Mouse (Mus musculus) midbrain, embryonic 15.5 days (tissue): ENCODE data around the gene Gpatch3. TPM values are rescaled to one million over a fixed set of nuclear protein-coding genes. Genes with fewer than 3 reads are reported as not detected.

ENCODE experiments used
- ATAC-seq: fragments of 200-750 bp; cut with Nextera tagmentation; replicated peaks from 2 replicates; pipeline ENCODE4 v1.8.0; 2017; ENCODE audit warnings: moderate TSS enrichment
- H3K27ac ChIP-seq: fragments of 300-500 bp; sonication (generic); 2 replicates; pipeline ENCODE4 v1.5.1; 2015; ENCODE audit warnings: mild to moderate bottlenecking, inconsistent platforms
- H3K27me3 ChIP-seq: fragments of 300-500 bp; sonication (generic); replicated peaks from 2 replicates; pipeline ENCODE4 v1.6.1; 2015; ENCODE audit warnings: inconsistent platforms
- H3K36me3 ChIP-seq: fragments of 300-500 bp; sonication (generic); replicated peaks from 2 replicates; pipeline ENCODE4 v1.6.1; 2015; ENCODE audit warnings: inconsistent platforms
- H3K4me1 ChIP-seq: fragments of 300-500 bp; sonication (generic); 2 replicates; pipeline ENCODE4 v1.6.1; 2015; ENCODE audit warnings: inconsistent platforms
- H3K4me2 ChIP-seq: fragments of 300-500 bp; sonication (generic); 2 replicates; pipeline ENCODE4 v1.6.1; 2015; ENCODE audit warnings: inconsistent platforms, mild to moderate bottlenecking, moderate library complexity
- H3K4me3 ChIP-seq: fragments of 300-500 bp; sonication (generic); 2 replicates; pipeline ENCODE4 v1.5.1; 2015; ENCODE audit warnings: mild to moderate bottlenecking, inconsistent platforms
- H3K9ac ChIP-seq: fragments of 300-500 bp; sonication (generic); 2 replicates; pipeline ENCODE4 v1.6.1; 2015; ENCODE audit warnings: mild to moderate bottlenecking, inconsistent platforms
- H3K9me3 ChIP-seq: fragments of 300-500 bp; sonication (generic); 2 replicates; pipeline ENCODE4 v1.6.1; 2016; ENCODE audit warnings: inconsistent platforms
- WGBS: fragments of 180-500 bp; shearing (Covaris S2); methylation state at CpG from one replicate; pipeline ENCODE4 v1.1.7; 2015; ENCODE audit warnings: mixed read lengths; 5-methylcytosine and 5-hydroxymethylcytosine counted together
- polyA plus RNA-seq: library from polyadenylated mRNA; unstranded; fragments of >200 nt; fragmentation: Nextera tagmentation; extraction: Ambion mirVana; gene quantifications from 2 replicates; pipeline ENCODE4 v1.2.1, GENCODE M21; 2015

Gene Gpatch3
- polyA plus RNA-seq, 1 experiment from 2014 or later = 8.1 TPM

DNA sequence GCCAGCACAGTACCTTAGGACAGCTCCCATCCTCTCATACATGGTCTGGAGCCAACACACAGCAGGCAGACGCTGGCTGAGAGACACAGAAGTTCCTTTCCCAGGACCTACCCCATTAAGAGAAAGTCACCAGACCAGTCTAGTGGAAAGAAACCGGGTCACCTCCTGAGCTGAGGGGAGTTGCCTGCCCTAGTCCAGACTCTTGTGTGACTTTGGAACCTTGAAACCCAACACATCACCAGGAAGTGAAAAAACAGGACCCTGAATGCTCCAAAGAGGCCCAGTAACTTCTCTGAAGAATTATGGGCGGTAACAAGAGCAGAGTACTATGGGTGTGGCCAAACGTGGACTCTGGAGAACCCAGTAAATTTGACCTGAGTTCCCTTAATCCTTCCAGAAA lies 24.1 kb downstream of the Gpatch3 start:
- no peaks in the 10 kb centered on the region for H3K36me3 ChIP-seq
- no peak overlapping the region for H3K4me3 ChIP-seq
- H3K27me3 ChIP-seq = peaks cover 48% of the 10 kb centered on the region
- WGBS = 51% methylated on average over 4 of the region's 4 CpGs
- no peak for ATAC-seq
- H3K9ac ChIP-seq = no peak overlapping the region
- H3K27ac ChIP-seq = no peak overlapping the region
- peaks cover 12% of the 10 kb centered on the region for H3K4me1 ChIP-seq
- H3K4me2 ChIP-seq = no peak overlapping the region
- H3K9me3 ChIP-seq = no peaks in the 10 kb centered on the region

DNA sequence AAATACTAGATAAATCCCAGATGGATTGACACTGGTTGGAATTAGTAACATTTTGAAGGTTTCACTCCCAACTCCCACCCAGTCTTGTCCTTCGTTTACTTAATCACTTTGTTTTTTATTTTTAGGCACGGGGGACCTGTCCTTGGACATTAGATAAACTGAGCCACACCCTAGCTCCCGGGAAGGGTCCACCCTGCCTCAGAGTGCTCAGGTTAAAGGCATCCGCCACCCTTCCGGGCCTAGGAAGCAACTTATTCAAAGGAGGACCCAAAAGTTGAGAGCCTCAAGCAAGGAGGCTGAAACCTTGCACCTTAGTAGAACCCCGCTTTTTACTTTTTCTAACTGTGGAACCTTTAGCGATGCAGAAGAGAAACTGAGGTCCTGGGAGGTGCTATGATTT lies 24.6 kb downstream of the Gpatch3 start:
- Histone ChIP-seq H3K27ac (no peak overlapping the region), H3K9ac (no peak overlapping the region), H3K4me3 (peak overlapping the region; percentile 40), H3K36me3 (peaks cover 4% of the 10 kb centered on the region; the same call in 1 of the 2 replicates), H3K9me3 (no peaks in the 10 kb centered on the region), H3K27me3 (peaks cover 48% of the 10 kb centered on the region), H3K4me2 (peak overlapping the region; percentile 69), H3K4me1 (peaks cover 12% of the 10 kb centered on the region)
- no peak for ATAC-seq
- 30% methylated on average over 7 of the region's 7 CpGs for WGBS

- Histone ChIP-seq H3K9me3 (no peaks in the 10 kb centered on the region), H3K4me2 (peak overlapping the region; percentile 69), H3K4me3 (peak overlapping the region; percentile 40), H3K9ac (peak overlapping the region; percentile 18), H3K27me3 (peaks cover 48% of the 10 kb centered on the region), H3K4me1 (peaks cover 12% of the 10 kb centered on the region), H3K36me3 (peaks cover 7% of the 10 kb centered on the region; the same call in 1 of the 2 replicates), H3K27ac (no peak overlapping the region)
- 0% methylated on average over 49 of the region's 50 CpGs for WGBS
- ATAC-seq = peak; percentile 89
Observed at GRCm38 (mm10) chr4:133599571-133600073, 25.1 kb downstream of the Gpatch3 start.

- 19% methylated on average over 9 of the region's 9 CpGs for WGBS
- H3K4me2 ChIP-seq = peak overlapping the region; percentile 69
- H3K9ac ChIP-seq = no peak overlapping the region; the same call in 1 of the 2 replicates
Observed at GRCm38 (mm10) chr4:133600306-133600705, 25.8 kb downstream of the Gpatch3 start.

DNA sequence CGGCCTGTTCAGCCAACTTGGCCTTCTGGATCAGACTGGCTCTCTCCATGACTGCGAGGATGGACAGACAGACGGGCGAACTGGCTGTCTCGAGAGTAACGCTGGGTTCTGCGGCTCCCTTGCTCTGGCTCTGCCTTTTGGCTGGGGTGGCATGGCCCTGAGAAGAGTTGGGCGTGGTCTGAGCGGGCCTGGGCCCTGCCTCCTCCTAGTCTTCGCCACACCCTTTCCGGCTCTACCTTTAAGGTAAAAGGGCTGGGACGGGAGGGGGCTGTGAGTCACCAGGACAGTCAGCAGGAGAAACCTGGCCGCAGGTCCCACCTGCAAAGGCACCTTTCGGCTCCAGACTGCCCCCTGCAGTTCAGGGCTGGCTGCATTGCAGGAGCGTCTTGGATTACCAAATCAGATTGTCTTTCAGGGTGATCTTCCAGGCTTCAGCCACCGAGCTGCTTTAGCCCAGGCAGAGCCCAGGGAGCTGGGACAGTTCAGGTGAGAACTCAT lies 27.2 kb downstream of the Gpatch3 start, which contains the start of gene Sfn:
TSS of gene Sfn (minus strand) at position 448 of the 498 bp plus-strand sequence.
- H3K4me2 ChIP-seq = no peak within 1 kb of the TSS; the same call in 1 of the 2 replicates
- H3K9me3 ChIP-seq = no peaks in the 10 kb centered on the region
- H3K4me3 ChIP-seq = no peak within 1 kb of the TSS
- H3K27me3 ChIP-seq = peaks cover 48% of the 10 kb centered on the region
- H3K36me3 ChIP-seq = peaks cover 7% of the 10 kb centered on the region; the same call in 1 of the 2 replicates
- 4% methylated on average over 16 of the region's 16 CpGs for WGBS
- peaks cover 12% of the 10 kb centered on the region for H3K4me1 ChIP-seq
- no peak within 1 kb of the TSS for H3K9ac ChIP-seq
- no peak within 1 kb of the TSS for H3K27ac ChIP-seq
- no peak for ATAC-seq

More at GRCm38 (mm10) chr4:133600306-133600705, 25.8 kb downstream of the Gpatch3 start:
- H3K4me1 ChIP-seq = peaks cover 12% of the 10 kb centered on the region
- ATAC-seq = no peak
- H3K36me3 ChIP-seq = peaks cover 7% of the 10 kb centered on the region; the same call in 1 of the 2 replicates
- H3K27me3 ChIP-seq = peaks cover 48% of the 10 kb centered on the region
- H3K4me3 ChIP-seq = peak overlapping the region; percentile 40; the same call in 1 of the 2 replicates
- H3K9me3 ChIP-seq = no peaks in the 10 kb centered on the region
- no peak overlapping the region for H3K27ac ChIP-seq

DNA sequence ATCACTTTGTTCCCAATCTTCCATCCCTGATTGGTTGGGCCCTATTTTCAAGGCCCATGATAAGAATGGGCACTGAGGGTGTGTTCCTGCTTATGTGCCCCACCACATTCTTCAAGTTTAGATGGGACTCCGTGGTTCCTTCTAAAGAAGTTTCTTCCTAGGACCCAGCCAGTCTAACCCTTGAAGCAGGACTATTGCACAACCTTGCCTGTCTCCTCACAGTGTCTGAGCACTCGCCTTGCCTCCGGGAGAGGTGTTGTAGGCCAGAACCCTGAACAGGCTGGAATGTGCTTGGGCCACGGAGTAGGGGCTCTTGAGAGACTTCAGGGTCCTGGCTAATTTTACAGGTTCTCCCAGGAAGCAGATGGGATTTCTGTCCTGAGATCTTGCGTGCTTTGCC lies 28.5 kb downstream of the Gpatch3 start:
- no peak overlapping the region for H3K9ac ChIP-seq
- H3K36me3 ChIP-seq = peaks cover 7% of the 10 kb centered on the region; the same call in 1 of the 2 replicates
- peaks cover 12% of the 10 kb centered on the region for H3K4me1 ChIP-seq
- 92% methylated on average over 5 of the region's 5 CpGs for WGBS
- H3K9me3 ChIP-seq = no peaks in the 10 kb centered on the region
- ATAC-seq = no peak
- H3K27me3 ChIP-seq = peaks cover 44% of the 10 kb centered on the region
- H3K27ac ChIP-seq = no peak overlapping the region
- no peak overlapping the region for H3K4me2 ChIP-seq
- H3K4me3 ChIP-seq = no peak overlapping the region

DNA sequence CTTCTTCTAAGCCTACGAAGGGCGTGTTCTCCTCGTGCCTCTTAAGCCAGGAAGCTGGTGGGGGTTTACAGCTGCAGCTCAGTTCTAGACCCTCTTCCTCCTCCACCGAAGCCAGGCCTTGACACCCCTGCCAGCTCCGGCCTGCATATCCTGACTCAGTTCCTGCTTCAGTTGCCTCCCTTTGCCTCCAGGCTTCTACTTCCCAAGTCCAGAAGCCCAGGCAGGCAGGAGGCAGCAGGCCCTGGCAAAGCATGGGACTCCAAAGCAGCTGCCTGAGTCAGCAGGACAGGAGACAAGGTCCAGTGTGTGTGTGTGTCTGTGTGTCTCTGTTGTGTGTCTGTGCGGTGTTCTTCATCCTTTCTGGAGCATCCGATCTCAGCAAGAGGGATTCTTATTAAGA lies 29.6 kb downstream of the Gpatch3 start:
- no peaks in the 10 kb centered on the region for H3K9me3 ChIP-seq
- H3K36me3 ChIP-seq = peaks cover 10% of the 10 kb centered on the region; the same call in 1 of the 2 replicates
- H3K4me2 ChIP-seq = no peak overlapping the region
- no peak for ATAC-seq
- H3K4me3 ChIP-seq = no peak overlapping the region
- no peak overlapping the region for H3K9ac ChIP-seq
- H3K27ac ChIP-seq = no peak overlapping the region
- 91% methylated on average over 7 of the region's 7 CpGs for WGBS
- H3K27me3 ChIP-seq = peaks cover 32% of the 10 kb centered on the region
- H3K4me1 ChIP-seq = peaks cover 11% of the 10 kb centered on the region

- H3K4me1 ChIP-seq = peaks cover 4% of the 10 kb centered on the region
- H3K9ac ChIP-seq = no peak overlapping the region
- no peak overlapping the region for H3K4me3 ChIP-seq
- H3K4me2 ChIP-seq = no peak overlapping the region
- peaks cover 10% of the 10 kb centered on the region; the same call in 1 of the 2 replicates for H3K36me3 ChIP-seq
- H3K27ac ChIP-seq = no peak overlapping the region
- 64% methylated on average over 6 of the region's 6 CpGs for WGBS
- peaks cover 26% of the 10 kb centered on the region for H3K27me3 ChIP-seq
- ATAC-seq = no peak
- no peaks in the 10 kb centered on the region for H3K9me3 ChIP-seq
Observed at GRCm38 (mm10) chr4:133604856-133605255, 30.3 kb downstream of the Gpatch3 start.

GRCm38 (mm10) chr4:133605330-133605729 lies 30.8 kb downstream of the Gpatch3 start:
- 66% methylated on average over 9 of the region's 9 CpGs for WGBS
- H3K4me1 ChIP-seq = no peaks in the 10 kb centered on the region

DNA sequence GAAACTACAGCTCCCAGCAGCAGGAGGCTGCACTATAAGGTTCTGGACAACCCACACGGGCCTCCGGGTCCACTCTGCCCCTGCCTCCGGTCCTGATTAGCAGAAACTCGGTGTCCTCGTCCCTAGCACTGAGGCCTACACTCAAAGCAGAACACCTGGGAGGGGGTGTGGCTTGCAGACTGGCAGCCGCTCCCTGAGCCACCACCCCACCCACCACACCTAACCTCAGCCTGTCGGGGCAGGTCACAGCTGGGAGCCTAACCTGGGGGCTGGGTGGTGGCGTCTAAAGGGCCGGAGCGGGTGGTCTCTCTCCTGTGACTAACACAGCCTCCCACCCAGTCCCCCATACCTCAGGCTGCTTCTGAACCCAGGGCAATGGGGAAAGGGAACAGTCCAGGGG lies 32.7 kb downstream of the Gpatch3 start:
- H3K36me3 ChIP-seq = peaks cover 16% of the 10 kb centered on the region
- WGBS = 86% methylated on average over 10 of the region's 10 CpGs
- ATAC-seq = no peak

More at GRCm38 (mm10) chr4:133605330-133605729, 30.8 kb downstream of the Gpatch3 start:
- ATAC-seq = no peak
- Histone ChIP-seq H3K36me3 (peaks cover 10% of the 10 kb centered on the region; the same call in 1 of the 2 replicates), H3K9me3 (no peaks in the 10 kb centered on the region), H3K4me2 (no peak overlapping the region), H3K27ac (no peak overlapping the region), H3K9ac (no peak overlapping the region), H3K27me3 (peaks cover 21% of the 10 kb centered on the region), H3K4me3 (no peak overlapping the region)

DNA sequence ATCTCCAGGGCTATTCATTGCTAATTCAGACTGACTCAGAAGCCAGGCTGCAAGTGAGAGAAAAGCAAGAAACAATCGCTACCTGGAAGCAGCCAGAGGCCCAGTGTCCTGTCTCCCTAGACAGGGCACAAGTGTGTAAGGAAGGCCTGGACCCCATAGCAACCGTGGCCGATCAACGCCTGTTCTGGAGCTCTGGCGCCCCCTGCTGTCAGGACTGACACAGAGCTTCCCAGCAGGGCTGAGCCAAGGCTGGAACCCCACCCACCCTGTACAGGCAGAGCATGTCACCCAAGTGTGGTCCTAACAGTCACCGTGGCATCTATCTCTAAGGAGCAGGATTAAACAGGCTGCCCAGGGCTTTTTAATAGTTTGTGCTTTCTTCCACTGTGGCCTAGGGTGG lies 35.2 kb downstream of the Gpatch3 start:
- WGBS = 23% methylated on average over 6 of the region's 6 CpGs
- H3K9me3 ChIP-seq = no peaks in the 10 kb centered on the region
- no peaks in the 10 kb centered on the region for H3K4me1 ChIP-seq
- no peak overlapping the region for H3K27ac ChIP-seq
- no peak overlapping the region for H3K9ac ChIP-seq
- H3K4me2 ChIP-seq = no peak overlapping the region
- no peak for ATAC-seq
- H3K27me3 ChIP-seq = no peaks in the 10 kb centered on the region
- H3K36me3 ChIP-seq = peaks cover 19% of the 10 kb centered on the region
- H3K4me3 ChIP-seq = no peak overlapping the region

More for the DNA sequence above, 32.7 kb downstream of the Gpatch3 start:
- Histone ChIP-seq H3K4me2 (no peak overlapping the region), H3K4me3 (no peak overlapping the region), H3K27ac (no peak overlapping the region), H3K9me3 (no peaks in the 10 kb centered on the region), H3K4me1 (no peaks in the 10 kb centered on the region), H3K9ac (no peak overlapping the region), H3K27me3 (peaks cover 9% of the 10 kb centered on the region)

DNA sequence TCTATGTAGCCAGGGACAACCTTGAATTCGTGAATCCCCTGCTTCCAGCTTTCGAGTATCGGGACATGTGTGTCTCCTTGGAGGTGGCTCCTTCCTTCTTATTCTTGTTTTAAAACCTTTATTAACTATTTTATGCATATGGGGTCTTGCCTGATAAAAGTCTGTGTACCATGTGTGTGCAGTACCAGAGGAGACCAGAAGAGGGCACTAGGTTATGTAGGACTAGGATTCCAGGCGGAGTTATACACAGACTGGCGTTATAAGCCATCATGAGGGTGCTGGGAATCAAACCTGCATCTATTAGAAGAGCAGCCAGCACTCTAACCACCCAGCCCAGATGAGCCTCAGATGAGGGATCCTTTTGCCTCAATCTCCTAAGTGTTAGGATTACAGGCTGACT lies 37.3 kb downstream of the Gpatch3 start:
- no peak overlapping the region for H3K4me3 ChIP-seq
- no peaks in the 10 kb centered on the region for H3K27me3 ChIP-seq
- no peaks in the 10 kb centered on the region for H3K9me3 ChIP-seq
- no peak overlapping the region for H3K4me2 ChIP-seq
- WGBS = 97% methylated on average over 5 of the region's 5 CpGs
- ATAC-seq = no peak
- no peaks in the 10 kb centered on the region for H3K4me1 ChIP-seq
- H3K9ac ChIP-seq = no peak overlapping the region
- H3K36me3 ChIP-seq = peaks cover 19% of the 10 kb centered on the region
- H3K27ac ChIP-seq = no peak overlapping the region

GRCm38 (mm10) chr4:133612416-133612815 lies 37.9 kb downstream of the Gpatch3 start:
- Histone ChIP-seq H3K9me3 (no peaks in the 10 kb centered on the region), H3K36me3 (peaks cover 19% of the 10 kb centered on the region), H3K4me3 (no peak overlapping the region), H3K27me3 (no peaks in the 10 kb centered on the region), H3K9ac (no peak overlapping the region), H3K4me1 (no peaks in the 10 kb centered on the region), H3K27ac (no peak overlapping the region), H3K4me2 (no peak overlapping the region)
- no peak for ATAC-seq
- 96% methylated on average over 7 of the region's 7 CpGs for WGBS
